Mouse (Mus musculus) bone marrow, adult 2 months (tissue): ENCODE results near the gene Prkch. TPM values are rescaled to one million over a fixed set of nuclear protein-coding genes. Genes with fewer than 3 reads are reported as not detected.
A peak's percentile ranks its signal among the peaks of the same experiment; 100 is the strongest.

ENCODE experiments used
- H3K27ac ChIP-seq: fragments of 200-500 bp; 2 replicates; pipeline ENCODE4 v1.5.1; 2012; ENCODE audit warnings: low read depth, mild to moderate bottlenecking, control low read depth, inconsistent platforms, low read length; ENCODE audit not compliant: control insufficient read depth, poor library complexity, insufficient read depth
- H3K4me1 ChIP-seq: fragments of 200-500 bp; 2 replicates; pipeline ENCODE4 v1.6.1; 2011; ENCODE audit warnings: low read length; ENCODE audit not compliant: control insufficient read depth, insufficient read depth
- H3K4me3 ChIP-seq: fragments of 200-500 bp; replicated peaks from 2 replicates; pipeline ENCODE3; 2011; ENCODE audit warnings: mild to moderate bottlenecking, low read depth, low read length, control low read depth; ENCODE audit not compliant: control insufficient read depth
- CTCF ChIP-seq: fragments of 200-500 bp; IDR thresholded peaks from 2 replicates; pipeline ENCODE4 v1.5.1; 2011; ENCODE audit warnings: low read length, control low read depth; ENCODE audit not compliant: control insufficient read depth, insufficient read depth
- POLR2A ChIP-seq: fragments of 200-500 bp; IDR thresholded peaks from 2 replicates; pipeline ENCODE4 v1.6.1; 2011; ENCODE audit warnings: low read depth, mild to moderate bottlenecking, control low read depth, low read length, borderline replicate concordance; ENCODE audit not compliant: control insufficient read depth
- WGBS: fragments of 180-500 bp; shearing (Covaris S2); methylation state at CpG from one replicate; pipeline ENCODE4 v1.1.7; 2018; 5-methylcytosine and 5-hydroxymethylcytosine counted together
- polyA plus RNA-seq: library from polyadenylated mRNA; stranded (reverse); fragments of >200 nt; gene quantifications from 2 replicates; pipeline ENCODE4 v1.2.4, GENCODE M21; 2011; ENCODE audit warnings: low replicate concordance; ENCODE audit not compliant: missing spikeins, insufficient read depth, insufficient read length

The Prkch gene
- polyA plus RNA-seq, 1 experiment = 7.8 TPM

DNA sequence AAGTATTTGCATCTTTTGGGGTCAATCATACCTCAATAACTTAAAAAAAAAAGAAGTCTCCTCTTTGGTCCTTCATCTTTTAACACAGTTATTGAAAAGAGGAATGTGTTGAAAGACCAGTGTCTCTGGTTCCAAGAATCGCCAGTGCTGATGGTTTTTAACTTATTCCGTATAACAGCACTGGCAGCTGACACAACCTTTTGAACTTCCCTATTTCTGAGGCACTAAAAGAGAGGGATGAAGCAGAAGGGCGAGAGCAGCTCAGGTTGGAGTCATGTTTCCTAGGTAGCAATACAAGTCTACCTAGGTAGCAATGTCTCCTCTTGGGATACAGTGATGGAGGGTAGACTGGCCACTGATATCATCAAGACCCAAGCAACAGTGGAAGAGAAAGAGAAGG is 152.3 kb downstream of the Prkch start:
- no peak overlapping the region for H3K4me3 ChIP-seq
- TF ChIP-seq CTCF (no peak), POLR2A (no peak)
- 23% methylated on average over 3 of the region's 3 CpGs for WGBS
- no peak overlapping the region for H3K27ac ChIP-seq
- H3K4me1 ChIP-seq = no peaks in the 10 kb centered on the region

DNA sequence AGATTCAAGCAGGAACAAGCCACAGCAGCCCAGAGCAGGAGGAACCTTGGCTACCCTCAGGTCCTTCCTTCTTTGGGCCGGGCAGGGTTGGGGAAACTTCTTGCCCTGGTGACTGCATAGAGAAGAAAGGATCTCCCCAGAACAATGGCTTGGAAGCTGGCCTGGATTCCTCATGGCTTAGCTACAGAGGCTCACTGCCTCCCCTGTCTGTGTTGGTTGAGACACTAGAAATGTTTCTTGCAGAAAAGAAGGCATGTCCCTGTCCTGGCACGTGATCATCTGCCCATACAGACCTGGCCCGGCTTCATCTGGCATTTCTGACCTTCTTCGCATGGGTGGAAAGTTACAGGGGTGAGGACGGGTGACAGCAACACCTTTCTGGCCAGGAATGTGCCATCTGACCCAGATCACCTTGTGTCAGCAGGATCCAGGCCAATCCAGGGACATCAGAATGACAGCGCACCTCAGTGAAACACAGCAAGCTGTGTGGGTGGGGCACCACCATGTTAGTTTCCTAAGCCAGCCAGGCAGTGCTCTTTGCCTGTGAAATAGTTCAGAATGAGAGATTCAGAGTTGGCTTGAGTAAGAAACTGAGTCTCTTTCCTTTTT is 155.1 kb downstream of the Prkch start:
- TF ChIP-seq CTCF (no peak), POLR2A (no peak)
- WGBS = 74% methylated on average over 6 of the region's 6 CpGs

DNA sequence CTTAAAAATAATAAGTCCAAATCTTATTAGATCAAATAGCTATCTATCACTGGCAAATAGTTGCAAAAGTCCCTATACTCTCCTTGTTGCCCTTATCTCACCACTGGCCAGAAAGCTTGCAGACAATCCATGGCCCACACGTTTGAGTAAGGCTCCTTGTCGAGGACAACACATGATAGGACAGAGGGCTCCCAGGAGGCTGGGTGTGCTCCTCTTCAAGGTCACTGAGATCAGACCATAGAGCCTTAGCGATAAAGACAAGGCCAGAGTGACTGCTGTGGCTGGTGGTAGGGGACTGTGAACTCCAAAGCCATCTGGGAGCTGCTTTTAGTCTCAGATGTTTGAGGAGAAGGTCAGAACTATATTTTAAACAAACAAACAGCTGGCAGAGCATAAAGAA is 158.0 kb downstream of the Prkch start:
- 62% methylated on average over 3 of the region's 3 CpGs for WGBS
- no peak for TF ChIP-seq POLR2A
- no peak for TF ChIP-seq CTCF
- no peak overlapping the region for H3K4me3 ChIP-seq
- H3K27ac ChIP-seq = no peak overlapping the region
- H3K4me1 ChIP-seq = peaks cover 2% of the 10 kb centered on the region

More for the DNA sequence above, 155.1 kb downstream of the Prkch start:
- Histone ChIP-seq H3K4me1 (peaks cover 2% of the 10 kb centered on the region), H3K27ac (no peak overlapping the region), H3K4me3 (no peak overlapping the region)

DNA sequence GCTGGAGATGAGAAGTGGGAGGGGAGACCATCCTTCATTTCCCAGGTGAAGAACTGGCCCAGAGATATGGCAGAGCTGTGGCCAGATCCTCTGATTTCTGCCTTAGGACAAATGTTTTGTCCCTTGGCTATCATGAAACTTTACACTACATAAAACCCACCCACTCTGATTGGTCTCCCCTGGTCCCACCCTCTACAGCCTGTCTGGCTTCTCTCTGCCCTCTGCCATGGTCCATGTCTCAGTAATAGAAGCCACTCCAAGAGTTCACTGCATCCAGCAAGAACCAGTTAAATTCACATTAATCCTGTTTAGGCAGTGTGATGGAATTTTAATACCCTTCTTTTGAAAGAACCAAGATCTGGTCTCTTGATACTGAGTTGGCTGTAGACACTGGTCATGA is 158.5 kb downstream of the Prkch start:
- no peak overlapping the region for H3K27ac ChIP-seq
- H3K4me3 ChIP-seq = no peak overlapping the region
- peaks cover 2% of the 10 kb centered on the region for H3K4me1 ChIP-seq
- TF ChIP-seq POLR2A (no peak), CTCF (no peak)

DNA sequence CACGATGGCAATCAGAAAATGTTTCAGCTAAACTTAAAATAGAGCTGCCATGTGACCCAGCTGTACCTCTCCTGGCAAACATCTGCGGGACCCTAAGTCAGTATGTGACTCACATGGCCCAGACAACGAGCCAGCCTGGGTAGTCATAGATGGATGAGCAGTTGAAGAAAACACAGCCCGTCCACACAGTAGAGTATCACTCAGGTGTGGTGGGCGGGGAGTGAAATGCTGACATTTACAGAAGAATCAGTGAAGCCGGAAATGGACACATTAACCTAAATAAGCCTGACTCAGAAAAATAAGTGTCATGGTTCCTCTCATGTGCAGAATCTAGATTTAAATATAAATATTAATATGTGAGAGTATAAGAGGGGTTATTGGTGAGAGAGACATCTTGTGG is 161.5 kb downstream of the Prkch start:
- peaks cover 2% of the 10 kb centered on the region for H3K4me1 ChIP-seq
- no peak overlapping the region for H3K4me3 ChIP-seq
- WGBS = 75% methylated on average over 6 of the region's 6 CpGs
- H3K27ac ChIP-seq = no peak overlapping the region
- no peak for TF ChIP-seq POLR2A
- no peak for TF ChIP-seq CTCF

DNA sequence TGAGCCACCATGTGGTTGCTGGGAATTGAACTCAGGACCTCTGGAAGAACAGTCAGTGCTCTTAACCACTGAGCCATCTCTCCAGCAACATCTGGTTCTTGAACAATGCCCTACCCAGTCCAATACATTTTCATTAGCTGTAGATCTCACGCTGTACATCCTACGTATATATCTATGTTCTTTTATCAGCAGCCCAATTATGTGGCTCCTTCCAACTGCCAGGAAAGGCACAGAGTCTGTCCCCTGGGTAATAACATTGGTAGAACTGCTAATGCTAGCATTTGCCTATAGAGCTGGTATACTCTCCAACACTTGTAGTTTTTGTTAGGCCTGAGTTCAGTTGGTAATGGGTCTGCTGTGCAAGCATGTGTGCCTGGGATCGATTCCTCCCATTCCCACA is 163.8 kb downstream of the Prkch start:
- no peak overlapping the region for H3K4me3 ChIP-seq
- no peak overlapping the region for H3K27ac ChIP-seq
- TF ChIP-seq POLR2A = no peak
- no peak for TF ChIP-seq CTCF
- peaks cover 2% of the 10 kb centered on the region for H3K4me1 ChIP-seq
- WGBS = 77% methylated on average over 3 of the region's 3 CpGs

DNA sequence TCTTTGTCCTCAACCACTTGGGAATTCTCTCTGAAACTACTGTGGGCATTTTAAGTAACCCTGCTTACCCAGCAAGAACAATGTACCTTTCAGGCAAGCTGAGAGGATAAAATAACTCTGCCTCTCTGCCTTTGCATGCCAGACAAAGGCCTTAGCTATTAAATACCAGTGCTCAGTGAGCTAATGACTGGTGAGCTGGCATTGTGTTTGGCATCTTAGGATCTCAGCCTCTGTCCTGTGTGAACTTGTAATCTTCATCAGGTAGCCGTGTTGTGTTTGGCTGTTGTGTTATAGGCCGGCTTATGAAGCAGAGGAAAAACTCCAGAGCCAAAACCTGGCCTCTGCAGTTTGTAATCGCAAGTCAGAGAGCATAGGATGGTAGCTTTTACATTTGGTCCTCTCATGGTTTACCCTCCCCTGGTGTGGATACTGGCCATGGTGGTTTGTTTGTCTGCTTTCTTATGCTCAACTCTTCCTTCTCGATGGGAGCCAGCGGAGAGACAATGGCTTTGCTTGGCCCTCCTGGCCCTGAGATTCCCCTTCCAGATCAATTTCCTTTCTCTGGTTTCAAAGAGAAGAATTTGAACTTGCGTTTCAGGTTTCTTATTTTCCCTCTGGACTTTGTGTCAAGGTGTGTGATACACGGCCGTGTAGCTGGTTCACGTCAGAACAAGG is 170.0 kb downstream of the Prkch start:
- TF ChIP-seq POLR2A (no peak), CTCF (no peak)
- Histone ChIP-seq H3K27ac (no peak overlapping the region), H3K4me3 (no peak overlapping the region), H3K4me1 (peaks cover 2% of the 10 kb centered on the region; the same call in 1 of the 2 replicates)
- WGBS = 86% methylated on average over 9 of the region's 9 CpGs

DNA sequence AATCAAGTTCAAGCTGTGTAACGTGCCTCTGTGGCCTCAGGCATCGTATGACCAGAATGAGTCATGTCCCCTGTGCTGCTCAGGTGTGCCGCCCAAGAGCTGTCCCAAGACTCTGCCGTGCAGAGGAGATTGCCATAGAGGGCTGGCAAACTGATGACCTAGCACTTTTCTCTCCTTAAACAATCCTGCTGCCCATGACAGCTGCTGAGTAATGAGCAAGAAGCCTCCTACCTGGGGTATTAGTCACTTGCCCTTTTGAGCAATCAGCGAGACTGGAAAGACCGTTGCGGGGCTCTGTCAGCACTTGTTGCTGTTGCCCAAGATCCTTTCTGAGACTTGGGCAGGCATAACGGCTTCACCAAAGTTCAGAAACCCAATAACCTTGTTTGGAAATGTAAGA is 171.1 kb downstream of the Prkch start:
- 48% methylated on average over 8 of the region's 8 CpGs for WGBS
- Histone ChIP-seq H3K27ac (peak overlapping the region; percentile 78), H3K4me1 (peaks cover 2% of the 10 kb centered on the region; the same call in 1 of the 2 replicates), H3K4me3 (no peak overlapping the region)
- TF ChIP-seq POLR2A (no peak), CTCF (no peak)

DNA sequence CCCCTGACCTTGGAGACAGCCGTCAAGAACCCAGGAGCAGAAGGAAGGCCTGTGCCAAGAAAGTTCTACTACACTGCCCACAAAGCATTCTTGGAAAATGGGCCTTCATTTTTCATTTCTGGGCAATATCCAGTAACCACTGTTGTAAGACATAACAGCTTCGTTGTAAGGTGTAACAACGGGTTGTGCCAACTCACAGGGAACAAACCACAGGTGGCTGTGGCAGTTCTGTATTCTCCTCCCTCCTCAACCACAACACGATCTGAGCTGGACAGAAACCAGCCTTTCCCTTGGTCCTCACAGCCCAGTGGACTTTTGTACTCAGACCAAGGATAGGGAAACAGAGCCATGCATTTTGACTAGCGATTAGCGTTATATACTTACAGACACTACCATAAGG is 171.9 kb downstream of the Prkch start:
- Histone ChIP-seq H3K4me3 (no peak overlapping the region), H3K27ac (peak overlapping the region; percentile 78), H3K4me1 (peaks cover 2% of the 10 kb centered on the region; the same call in 1 of the 2 replicates)
- WGBS = 43% methylated on average over 6 of the region's 6 CpGs
- no peak for TF ChIP-seq POLR2A
- TF ChIP-seq CTCF = no peak
